Comparison of ENCODE assay signal across 7 mouse cellular contexts in the genomic region with DNA sequence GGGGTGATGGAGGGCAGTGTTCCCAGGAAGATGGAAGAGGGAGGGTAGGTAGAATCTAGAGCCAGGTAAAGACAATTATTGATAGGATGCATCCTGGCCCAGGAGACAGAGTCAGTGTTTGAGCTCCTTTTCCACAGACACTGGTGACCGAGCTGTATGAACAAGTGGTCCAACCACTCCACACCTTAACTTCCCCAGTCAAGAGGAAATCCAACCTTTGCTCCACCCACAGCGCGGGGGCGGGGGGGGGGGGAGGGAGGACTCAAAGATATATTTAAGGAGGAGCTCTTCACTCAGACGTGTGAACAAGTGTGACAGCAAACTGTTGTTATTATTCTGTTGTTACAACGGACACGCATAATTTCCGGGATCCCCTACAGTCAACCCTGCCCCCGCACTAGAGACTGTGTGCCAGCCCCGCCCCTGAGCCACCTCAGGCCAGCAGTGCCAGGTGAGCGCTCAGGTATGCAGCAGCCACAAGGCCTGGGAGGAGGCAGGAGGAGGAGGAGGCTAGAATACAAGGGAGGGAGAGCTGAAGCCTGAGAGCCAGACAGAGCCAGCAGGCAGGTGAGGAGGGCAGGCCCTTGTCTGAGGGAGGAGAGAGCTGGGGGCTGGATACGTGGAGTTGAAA. TPM values are rescaled to one million over a fixed set of nuclear protein-coding genes. Genes with fewer than 3 reads are reported as not detected.
DNase-seq lines count a peak whose midpoint lies in the region; ATAC-seq and TF ChIP-seq lines count a peak whose summit lies in the region.

No protein-coding gene starts in this region.

- peak; percentile 26 for DNase-seq in ovary, postnatal 14 days (ENCODE audit: low spot score)
- DNase-seq in gastrocnemius, postnatal 4 days (ENCODE audit: low spot score in 2 of 2): no peak
- DNase-seq in gastrocnemius, adult 2 months: no peak
- no peak for DNase-seq in adrenal gland, postnatal 14 days

- no peak overlapping the region for H3K27ac ChIP-seq in limb, embryonic 12.5 days
- H3K27ac ChIP-seq in gastrocnemius, adult 2 months: no peak overlapping the region

- no peaks in the 10 kb centered on the region for H3K36me3 ChIP-seq in limb, embryonic 12.5 days

- H3K4me2 ChIP-seq in limb, embryonic 12.5 days: 0 out of 2 replicates have a peak overlapping the region, but pooled peaks have one; percentile 4

- WGBS in limb, embryonic 12.5 days: 8% methylated on average over 12 of the region's 12 CpGs

- no peaks in the 10 kb centered on the region for H3K9me3 ChIP-seq in limb, embryonic 12.5 days

- ATAC-seq in common myeloid progenitor, adult 5-6 weeks (replicated peaks; ENCODE audit: low read depth, poor library complexity, severe bottlenecking): peak; percentile 17; the same call in 1 of the 2 replicates
- peak; percentile 9; the same call in 1 of the 2 replicates for ATAC-seq in granulocyte monocyte progenitor cell, adult 5-6 weeks (replicated peaks; ENCODE audit: poor library complexity, severe bottlenecking)
- ATAC-seq in limb, embryonic 12.5 days (ENCODE audit: insufficient number of reproducible peaks, insufficient read depth, low FRiP score, low TSS enrichment, low read depth): no peak

- H3K9ac ChIP-seq in limb, embryonic 12.5 days (replicated peaks): no peak overlapping the region

- H3K27me3 ChIP-seq in limb, embryonic 12.5 days: peaks cover 17% of the 10 kb centered on the region; the same call in 1 of the 2 replicates

- H3K4me1 ChIP-seq in limb, embryonic 12.5 days (replicated peaks): no peaks in the 10 kb centered on the region

- no peak overlapping the region for H3K4me3 ChIP-seq in limb, embryonic 12.5 days (replicated peaks)
- no peak overlapping the region for H3K4me3 ChIP-seq in gastrocnemius, adult 2 months

- intact Hi-C loops in gastrocnemius, adult 2 months (cut with DNase I): no loop called here

- no peak for TF ChIP-seq CTCF in gastrocnemius, adult 2 months (IDR thresholded peaks at IDR 0.05)

RNA-seq across cellular contexts. Expression of gene Eps8l1, which starts 3.8 kb away (rescaled TPM):
- total RNA-seq in common myeloid progenitor, adult 5-6 weeks (2017): 4.2 and 5.6 TPM in 2 replicates
- total RNA-seq in granulocyte monocyte progenitor cell, adult 5-6 weeks (2014; fragmentation: Nextera tagmentation): 5.0 and 7.7 TPM in 2 replicates
- total RNA-seq in granulocyte monocyte progenitor cell, adult 5-6 weeks (2017): 1.6 and 7.1 TPM in 2 replicates
- 6.2 and 6.4 TPM in 2 replicates for polyA plus RNA-seq in limb, embryonic 12.5 days (2016; fragmentation: Nextera tagmentation; extraction: Ambion mirVana)
- 1 to 10 TPM; 2.4 to 5.1 TPM for total RNA-seq in gastrocnemius, postnatal 4 days (2021)
- total RNA-seq in gastrocnemius, adult 2 months (2021): 1 to 10 TPM; 1.5 to 3.7 TPM
- 5.9 TPM in 2 replicates for total RNA-seq in adrenal gland, postnatal 14 days (2021)

RNA-seq across cellular contexts. Expression of gene Rdh13, which starts 18.9 kb away (rescaled TPM):
- total RNA-seq in common myeloid progenitor, adult 5-6 weeks (2017): 14.0 and 15.1 TPM in 2 replicates
- 9.1 and 12.1 TPM in 2 replicates for total RNA-seq in granulocyte monocyte progenitor cell, adult 5-6 weeks (2014; fragmentation: Nextera tagmentation)
- 11.9 and 21.9 TPM in 2 replicates for total RNA-seq in granulocyte monocyte progenitor cell, adult 5-6 weeks (2017)
- 29.7 and 29.8 TPM in 2 replicates for polyA plus RNA-seq in limb, embryonic 12.5 days (2016; fragmentation: Nextera tagmentation; extraction: Ambion mirVana)
- total RNA-seq in gastrocnemius, postnatal 4 days (2021): 10 to 100 TPM; 18.0 to 20.7 TPM
- 10 to 100 TPM; 12.1 to 17.2 TPM for total RNA-seq in gastrocnemius, adult 2 months (2021)
- 26.1 and 31.7 TPM in 2 replicates for total RNA-seq in adrenal gland, postnatal 14 days (2021)

RNA-seq across cellular contexts. Expression of gene Ppp1r12c, which starts 37.2 kb away (rescaled TPM):
- 90.2 and 117 TPM in 2 replicates for total RNA-seq in common myeloid progenitor, adult 5-6 weeks (2017)
- total RNA-seq in granulocyte monocyte progenitor cell, adult 5-6 weeks (2014; fragmentation: Nextera tagmentation): 92.2 and 131 TPM in 2 replicates
- total RNA-seq in granulocyte monocyte progenitor cell, adult 5-6 weeks (2017): 99.6 and 109 TPM in 2 replicates
- 65.3 and 70.3 TPM in 2 replicates for polyA plus RNA-seq in limb, embryonic 12.5 days (2016; fragmentation: Nextera tagmentation; extraction: Ambion mirVana)
- total RNA-seq in gastrocnemius, postnatal 4 days (2021): 10 to 100 TPM; 63.9 to 81.6 TPM
- 10 to 100 TPM; 17.8 to 24.8 TPM for total RNA-seq in gastrocnemius, adult 2 months (2021)
- total RNA-seq in adrenal gland, postnatal 14 days (2021): 83.4 and 90.8 TPM in 2 replicates

RNA-seq across cellular contexts. Expression of gene Tnnt1, which starts 51.9 kb away (rescaled TPM):
- total RNA-seq in common myeloid progenitor, adult 5-6 weeks (2017): 6.1 and 6.6 TPM in 2 replicates
- 7.3 and 16.1 TPM in 2 replicates for total RNA-seq in granulocyte monocyte progenitor cell, adult 5-6 weeks (2014; fragmentation: Nextera tagmentation)
- 14.1 and 22.3 TPM in 2 replicates for total RNA-seq in granulocyte monocyte progenitor cell, adult 5-6 weeks (2017)
- polyA plus RNA-seq in limb, embryonic 12.5 days (2016; fragmentation: Nextera tagmentation; extraction: Ambion mirVana): 186 and 195 TPM in 2 replicates
- total RNA-seq in gastrocnemius, postnatal 4 days (2021): 100 to 1,000 TPM; 466 to 479 TPM
- total RNA-seq in gastrocnemius, adult 2 months (2021): 1,000 to 10,000 TPM in 1 of 2 experiments, 100 to 1,000 TPM in 1; 398 to 1,232 TPM
- 1.1 and 2.0 TPM in 2 replicates for total RNA-seq in adrenal gland, postnatal 14 days (2021)

RNA-seq across cellular contexts. Expression of gene Tnni3, which starts 59.7 kb away (rescaled TPM):
- total RNA-seq in common myeloid progenitor, adult 5-6 weeks (2017): 0.87 and 1.9 TPM in 2 replicates
- 17.0 TPM in 1 of 2 replicates, not detected in the other for total RNA-seq in granulocyte monocyte progenitor cell, adult 5-6 weeks (2014; fragmentation: Nextera tagmentation)
- 2.7 and 4.1 TPM in 2 replicates for total RNA-seq in granulocyte monocyte progenitor cell, adult 5-6 weeks (2017)
- polyA plus RNA-seq in limb, embryonic 12.5 days (2016; fragmentation: Nextera tagmentation; extraction: Ambion mirVana): 4.3 and 5.7 TPM in 2 replicates
- 1 to 10 TPM; 1.7 to 3.0 TPM for total RNA-seq in gastrocnemius, postnatal 4 days (2021)
- under 1 TPM in 1 of 2 experiments, not detected in 1; 0.41 TPM for total RNA-seq in gastrocnemius, adult 2 months (2021)
- 0.85 and 3.0 TPM in 2 replicates for total RNA-seq in adrenal gland, postnatal 14 days (2021)
